Mouse (Mus musculus) testis, adult 2 months (tissue): Measurements from ENCODE around the gene Sfpq. TPM values are rescaled to one million over a fixed set of nuclear protein-coding genes. Genes with fewer than 3 reads are reported as not detected.

Experiments
- H3K27ac ChIP-seq: fragments of 200-500 bp; 2 replicates; pipeline ENCODE4 v1.5.1; 2012; ENCODE audit warnings: low read depth, low read length; ENCODE audit not compliant: control insufficient read depth, insufficient read depth
- H3K27me3 ChIP-seq: fragments of 200-500 bp; 2 replicates; pipeline ENCODE4 v1.6.1; 2012; ENCODE audit warnings: mild to moderate bottlenecking, low read length, moderate library complexity; ENCODE audit not compliant: control insufficient read depth, insufficient read depth
- H3K36me3 ChIP-seq: fragments of 200-500 bp; 2 replicates; pipeline ENCODE4 v1.6.1; 2012; ENCODE audit warnings: mild to moderate bottlenecking, low read length; ENCODE audit not compliant: control insufficient read depth, insufficient read depth
- H3K4me1 ChIP-seq: fragments of 200-500 bp; 2 replicates; pipeline ENCODE4 v1.6.1; 2012; ENCODE audit warnings: low read length; ENCODE audit not compliant: control insufficient read depth, insufficient read depth
- H3K4me3 ChIP-seq: fragments of 200-500 bp; 2 replicates; pipeline ENCODE4 v1.5.1; 2012; ENCODE audit warnings: low read depth, mild to moderate bottlenecking, low read length, moderate library complexity, mixed read lengths; ENCODE audit not compliant: control insufficient read depth
- CTCF ChIP-seq: fragments of 200-500 bp; IDR thresholded peaks from 2 replicates; pipeline ENCODE4 v1.5.1; 2012; ENCODE audit warnings: low read depth, mild to moderate bottlenecking, inconsistent platforms, low read length, moderate library complexity; ENCODE audit not compliant: control insufficient read depth, insufficient read depth, insufficient replicate concordance
- POLR2A ChIP-seq: fragments of 200-500 bp; IDR thresholded peaks from 2 replicates; pipeline ENCODE4 v1.6.1; 2012; ENCODE audit warnings: low read depth, mild to moderate bottlenecking, inconsistent platforms, low read length, moderate library complexity; ENCODE audit not compliant: control insufficient read depth
- polyA plus RNA-seq: library from polyadenylated mRNA; depleted of rRNA; stranded (reverse); fragments of >200 nt; gene quantifications from 2 replicates; pipeline ENCODE4 v1.2.3, GENCODE M21; 2012; rRNA removed

Gene Sfpq
- polyA plus RNA-seq, 1 experiment: 24.5 TPM

GRCm38 (mm10) chr4:127080806-127081205 is 59.7 kb downstream of the Sfpq start:
- no peak for TF ChIP-seq CTCF
- TF ChIP-seq POLR2A: no peak
- Histone ChIP-seq H3K27ac (no peak overlapping the region), H3K27me3 (no peaks in the 10 kb centered on the region), H3K4me1 (no peaks in the 10 kb centered on the region; the same call in 1 of the 2 replicates), H3K36me3 (no peaks in the 10 kb centered on the region), H3K4me3 (no peak overlapping the region)

- Histone ChIP-seq H3K4me3 (no peak overlapping the region), H3K36me3 (no peaks in the 10 kb centered on the region), H3K4me1 (no peaks in the 10 kb centered on the region), H3K27me3 (no peaks in the 10 kb centered on the region), H3K27ac (no peak overlapping the region)
- TF ChIP-seq CTCF (no peak), POLR2A (no peak)
These were observed 62.0 kb downstream of the Sfpq start for GRCm38 (mm10) chr4:127083131-127083530.

GRCm38 (mm10) chr4:127085761-127086160 is 64.6 kb downstream of the Sfpq start:
- H3K36me3 ChIP-seq: no peaks in the 10 kb centered on the region
- TF ChIP-seq CTCF (no peak), POLR2A (no peak)

More at GRCm38 (mm10) chr4:127085761-127086160, 64.6 kb downstream of the Sfpq start:
- Histone ChIP-seq H3K4me3 (no peak overlapping the region), H3K4me1 (no peaks in the 10 kb centered on the region), H3K27ac (no peak overlapping the region), H3K27me3 (no peaks in the 10 kb centered on the region)

Other genes with a start within 250 kb of the Sfpq start
- 17.1 and 17.3 TPM in 2 replicates for gene Zmym4, start 53.2 kb upstream of the Sfpq start, polyA plus RNA-seq
- gene Zmym1, start 39.8 kb downstream of the Sfpq start, polyA plus RNA-seq: 2.1 and 2.8 TPM in 2 replicates
- 9.7 and 12.9 TPM in 2 replicates for gene Zmym6, start 56.1 kb downstream of the Sfpq start, polyA plus RNA-seq
- gene Tmem35b, start 102.4 kb downstream of the Sfpq start, polyA plus RNA-seq: 17.3 and 19.2 TPM in 2 replicates
- gene Dlgap3, start 147.9 kb downstream of the Sfpq start, polyA plus RNA-seq: 3.3 and 4.6 TPM in 2 replicates
- gene Smim12, start 222.5 kb downstream of the Sfpq start, polyA plus RNA-seq: 24.2 and 25.3 TPM in 2 replicates